ENCODE assay signal across 19 mouse cellular contexts in genomic region chr10:112000568-112000967, GRCm38 (mm10). TPM values are rescaled to one million over a fixed set of nuclear protein-coding genes. Genes with fewer than 3 reads are reported as not detected.
DNase-seq lines count a peak whose midpoint lies in the region; ATAC-seq and TF ChIP-seq lines count a peak whose summit lies in the region.
"Had no signal": no experiment of that assay in that cellular context is flagged by ENCODE, and none has a peak within 500 bp of the region (broad histone marks: within the 10 kb centered on the region; RNA-seq: fewer than 3 reads in every experiment).

No protein-coding gene starts in this region.

- no peak for TF ChIP-seq CTCF in liver, postnatal 0 days (IDR thresholded peaks at IDR 0.05; ENCODE audit: low read depth)

- DNase-seq in 3T3-L1 (ENCODE audit: low read depth, low spot score): peak; percentile 53
- peak; percentile 67 for DNase-seq in CD4-positive helper T cell, adult 2 months (ENCODE audit: low read depth, low spot score)
- peak; percentile 24 for DNase-seq in embryonic facial prominence, embryonic 14.5 days (ENCODE audit: low spot score)
- no peak for DNase-seq in liver, postnatal 0 days
- DNase-seq in right cerebral cortex, adult 2 months (ENCODE audit: low spot score in 2 of 2): no peak
- no peak for DNase-seq in cerebellum, postnatal 4 days (ENCODE audit: low spot score in 2 of 2)
- DNase-seq in yolk sac, embryonic 10.5 days (ENCODE audit: low spot score): no peak
- no peak for DNase-seq in left cerebral cortex, postnatal 4 days
- DNase-seq: adrenal gland, adult 8-10 months; gastrocnemius, postnatal 14 days; kidney, postnatal 25 days; lung, adult 18-20 months; retina, postnatal 1 day had no signal

- no peaks in the 10 kb centered on the region for H3K27me3 ChIP-seq in embryonic facial prominence, embryonic 14.5 days (replicated peaks; ENCODE audit: control insufficient read depth, insufficient read depth, low read length)
- no peaks in the 10 kb centered on the region for H3K27me3 ChIP-seq in liver, postnatal 0 days (ENCODE audit: insufficient read depth, low read length)
- H3K27me3 ChIP-seq: forebrain, embryonic 12.5 days; heart, embryonic 15.5 days; neural tube, embryonic 13.5 days had no signal

- H3K9me3 ChIP-seq in embryonic facial prominence, embryonic 14.5 days (ENCODE audit: control insufficient read depth, low read length): no peaks in the 10 kb centered on the region
- no peaks in the 10 kb centered on the region for H3K9me3 ChIP-seq in liver, postnatal 0 days (ENCODE audit: low read length)
- H3K9me3 ChIP-seq: forebrain, embryonic 12.5 days; heart, embryonic 15.5 days; midbrain, embryonic 10.5 days; neural tube, embryonic 13.5 days had no signal

- H3K4me1 ChIP-seq in embryonic facial prominence, embryonic 14.5 days (ENCODE audit: control insufficient read depth, insufficient read depth, low read length): no peaks in the 10 kb centered on the region
- peaks cover 21% of the 10 kb centered on the region for H3K4me1 ChIP-seq in liver, postnatal 0 days (ENCODE audit: insufficient read depth)
- H3K4me1 ChIP-seq: forebrain, embryonic 12.5 days; midbrain, embryonic 10.5 days; neural tube, embryonic 13.5 days had no signal

- H3K27ac ChIP-seq in embryonic facial prominence, embryonic 14.5 days (replicated peaks; ENCODE audit: low read depth, low read length): no peak overlapping the region
- H3K27ac ChIP-seq in liver, postnatal 0 days (ENCODE audit: low read depth): no peak overlapping the region
- H3K27ac ChIP-seq: forebrain, embryonic 12.5 days; heart, embryonic 15.5 days; midbrain, embryonic 10.5 days; neural tube, embryonic 13.5 days had no signal

- TF ChIP-seq EP300 in liver, postnatal 0 days (IDR thresholded peaks at IDR 0.05; ENCODE audit: low read depth): no peak

- no peak overlapping the region for H3K9ac ChIP-seq in embryonic facial prominence, embryonic 14.5 days (ENCODE audit: low read depth, low read length)
- H3K9ac ChIP-seq in liver, postnatal 0 days (replicated peaks): no peak overlapping the region
- H3K9ac ChIP-seq: forebrain, embryonic 12.5 days; heart, embryonic 15.5 days; neural tube, embryonic 13.5 days had no signal

- ATAC-seq in embryonic facial prominence, embryonic 14.5 days (ENCODE audit: low read depth): no peak
- ATAC-seq in liver, postnatal 0 days: peak; percentile 12; the same call in 1 of the 2 replicates

- intact Hi-C loops in left cerebral cortex, postnatal 4 days (cut with DNase I): no loop called here

- H3K36me3 ChIP-seq in embryonic facial prominence, embryonic 14.5 days (ENCODE audit: control insufficient read depth, insufficient read depth, low read length): no peaks in the 10 kb centered on the region
- H3K36me3 ChIP-seq in liver, postnatal 0 days (replicated peaks; ENCODE audit: insufficient read depth, low read length): no peaks in the 10 kb centered on the region
- H3K36me3 ChIP-seq: forebrain, embryonic 12.5 days; heart, embryonic 15.5 days; midbrain, embryonic 10.5 days; neural tube, embryonic 13.5 days had no signal

- H3K4me3 ChIP-seq in embryonic facial prominence, embryonic 14.5 days (ENCODE audit: low read depth, low read length): no peak overlapping the region
- no peak overlapping the region for H3K4me3 ChIP-seq in liver, postnatal 0 days (ENCODE audit: low read depth, low read length)
- H3K4me3 ChIP-seq: forebrain, embryonic 12.5 days; heart, embryonic 15.5 days; midbrain, embryonic 10.5 days; neural tube, embryonic 13.5 days had no signal

- 68% methylated on average over 5 of the region's 5 CpGs for WGBS in embryonic facial prominence, embryonic 14.5 days
- WGBS in liver, postnatal 0 days (ENCODE audit: insufficient replicate concordance): 46% methylated on average over 5 of the region's 5 CpGs

- H3K4me2 ChIP-seq in embryonic facial prominence, embryonic 14.5 days (ENCODE audit: low read depth, low read length): no peak overlapping the region
- no peak overlapping the region; the same call in 1 of the 2 replicates for H3K4me2 ChIP-seq in liver, postnatal 0 days (ENCODE audit: low read depth, low read length)
- H3K4me2 ChIP-seq: forebrain, embryonic 12.5 days; heart, embryonic 15.5 days; neural tube, embryonic 13.5 days had no signal

RNA-seq across cellular contexts. Expression of gene Glipr1, which starts 1.9 kb away (rescaled TPM):
- 3.5 and 3.7 TPM in 2 replicates for polyA plus RNA-seq in embryonic facial prominence, embryonic 14.5 days (2014; fragmentation: Nextera tagmentation; extraction: Ambion mirVana)
- 9.2 and 9.9 TPM in 2 replicates for polyA plus RNA-seq in liver, postnatal 0 days (2015; fragmentation: Nextera tagmentation; extraction: Ambion mirVana)
- under 1 TPM in 1 of 2 experiments, not detected in 1; 0.85 TPM for total RNA-seq in left cerebral cortex, postnatal 4 days (2021)

RNA-seq across cellular contexts. Expression of gene Krr1, which starts 28.1 kb away (rescaled TPM):
- polyA plus RNA-seq in embryonic facial prominence, embryonic 14.5 days (2014; fragmentation: Nextera tagmentation; extraction: Ambion mirVana): 36.8 and 45.9 TPM in 2 replicates
- polyA plus RNA-seq in liver, postnatal 0 days (2015; fragmentation: Nextera tagmentation; extraction: Ambion mirVana): 11.2 and 11.6 TPM in 2 replicates
- total RNA-seq in left cerebral cortex, postnatal 4 days (2021): 10 to 100 TPM; 32.7 to 35.8 TPM

RNA-seq across cellular contexts. Expression of gene Glipr1l1, which starts 59.4 kb away (rescaled TPM):
- polyA plus RNA-seq in embryonic facial prominence, embryonic 14.5 days (2014; fragmentation: Nextera tagmentation; extraction: Ambion mirVana): not detected in 2 replicates
- not detected in 2 replicates for polyA plus RNA-seq in liver, postnatal 0 days (2015; fragmentation: Nextera tagmentation; extraction: Ambion mirVana)
- total RNA-seq in left cerebral cortex, postnatal 4 days (2021): not detected
- total RNA-seq: adrenal gland, adult 8-10 months; gastrocnemius, postnatal 14 days; left cerebral cortex, adult 18-20 months had no signal
- polyA plus RNA-seq: heart, embryonic 15.5 days; intestine, embryonic 14.5 days; midbrain, embryonic 10.5 days; neural tube, embryonic 13.5 days had no signal

Comparison
In these comparisons a context has a peak if more than half of its experiments do, and no peak if none do; other contexts are left out.
1. DNase-seq: peak in 3T3-L1 (single experiment), CD4-positive helper T cell, adult 2 months (single experiment) and embryonic facial prominence, embryonic 14.5 days (single experiment); none in liver, postnatal 0 days (single experiment), right cerebral cortex, adult 2 months (0 of 2), cerebellum, postnatal 4 days (0 of 2), yolk sac, embryonic 10.5 days (single experiment) and left cerebral cortex, postnatal 4 days (single experiment).